Mouse (Mus musculus) effector memory CD4-positive, alpha-beta T cell, adult 5 months (primary cell): ENCODE measurements around the gene Prm3. TPM values are rescaled to one million over a fixed set of nuclear protein-coding genes. Genes with fewer than 3 reads are reported as not detected.

ENCODE experiments used
- polyA plus RNA-seq: library from polyadenylated mRNA; unstranded; fragments of 100-300 nt; shearing (Covaris generic); gene quantifications from one replicate; pipeline ENCODE4 v1.2.1, GENCODE M21; 2017

Prm3 gene
- polyA plus RNA-seq = not detected

DNA sequence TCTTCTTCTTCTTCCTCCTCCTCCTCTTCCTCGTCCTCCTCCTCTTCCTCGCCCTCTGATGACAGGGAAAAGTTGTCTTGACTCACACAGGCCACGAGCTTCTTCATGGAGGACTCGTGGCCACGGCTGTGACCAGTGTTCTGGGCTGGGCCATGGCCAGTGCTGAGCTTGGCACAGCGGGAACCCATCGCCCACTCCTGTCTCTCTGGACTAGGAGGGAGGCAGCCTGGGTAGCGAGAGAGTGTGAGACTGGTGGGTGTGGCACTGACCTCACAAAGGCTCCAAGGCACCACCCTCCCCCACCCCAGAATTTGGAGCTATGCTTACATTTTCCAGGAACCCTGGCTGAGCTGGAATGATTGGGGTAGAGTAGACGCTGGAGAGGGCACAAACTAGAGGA, at the start of gene Prm3:
Prm3 (minus strand) TSS at position 213 of the 400 bp plus-strand sequence.

DNA sequence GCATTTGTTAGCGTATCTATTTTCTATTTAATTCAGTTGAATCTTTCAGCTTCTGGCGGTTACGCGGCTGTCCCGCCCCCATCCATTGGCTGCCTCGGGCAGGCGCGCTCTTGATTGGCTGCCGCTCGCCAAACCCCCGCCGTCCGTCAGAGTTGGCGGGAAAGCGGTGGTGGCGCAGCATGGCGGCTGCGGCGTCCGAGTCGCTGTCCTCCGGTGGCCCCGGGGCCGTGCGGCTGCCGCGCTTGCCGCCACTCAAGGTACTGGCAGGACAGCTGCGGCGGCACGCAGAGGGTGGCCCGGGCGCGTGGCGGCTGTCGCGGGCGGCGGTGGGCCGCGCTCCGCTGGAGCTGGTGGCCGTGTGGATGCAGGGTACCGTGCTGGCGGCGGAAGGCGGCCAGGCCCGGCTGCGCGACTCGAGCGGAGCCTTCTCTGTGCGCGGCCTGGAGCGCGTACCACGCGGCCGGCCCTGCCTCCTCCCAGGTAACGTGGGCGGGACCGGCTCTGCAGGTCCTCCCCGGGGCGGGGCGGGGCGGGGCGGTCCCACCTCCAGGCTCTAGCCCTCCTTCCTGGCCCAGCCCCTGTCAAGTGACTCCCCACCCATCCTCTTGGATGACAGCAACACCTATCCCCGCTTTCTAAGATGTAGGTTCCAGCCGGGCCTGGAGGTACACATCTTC, 44.3 kb upstream of the Prm3 start, which contains the start of gene Rmi2:
Rmi2 (plus strand) TSS at position 149 of the 677 bp plus-strand sequence.

DNA sequence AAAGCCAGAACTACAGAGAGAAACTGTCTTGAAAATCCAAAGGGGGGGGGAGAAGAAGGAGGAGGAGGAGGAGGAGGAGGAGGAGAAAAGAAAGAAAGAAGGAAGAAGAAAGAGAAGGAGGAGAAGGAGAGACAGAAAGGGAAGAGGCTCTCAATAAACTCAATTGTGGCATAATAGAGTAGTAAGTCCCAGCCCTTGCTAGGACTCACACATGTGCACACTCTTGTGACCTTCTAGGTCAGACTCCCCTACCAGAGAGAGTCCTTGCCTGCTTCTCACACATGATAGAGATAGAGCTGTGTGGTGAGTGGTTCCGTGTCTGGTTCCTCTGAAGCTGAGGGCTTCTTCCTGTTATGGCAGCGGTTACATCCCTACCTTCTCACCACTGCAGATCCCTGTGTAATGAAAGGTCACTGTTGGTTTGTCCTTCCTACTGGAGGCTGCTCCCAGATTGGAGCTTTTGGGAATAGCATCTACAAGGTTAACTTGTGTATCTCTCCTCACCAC, 22.2 kb upstream of the Prm3 start, which contains the start of gene Gm11172:
Gm11172 (plus strand) TSS at position 51 of the 507 bp plus-strand sequence.

DNA sequence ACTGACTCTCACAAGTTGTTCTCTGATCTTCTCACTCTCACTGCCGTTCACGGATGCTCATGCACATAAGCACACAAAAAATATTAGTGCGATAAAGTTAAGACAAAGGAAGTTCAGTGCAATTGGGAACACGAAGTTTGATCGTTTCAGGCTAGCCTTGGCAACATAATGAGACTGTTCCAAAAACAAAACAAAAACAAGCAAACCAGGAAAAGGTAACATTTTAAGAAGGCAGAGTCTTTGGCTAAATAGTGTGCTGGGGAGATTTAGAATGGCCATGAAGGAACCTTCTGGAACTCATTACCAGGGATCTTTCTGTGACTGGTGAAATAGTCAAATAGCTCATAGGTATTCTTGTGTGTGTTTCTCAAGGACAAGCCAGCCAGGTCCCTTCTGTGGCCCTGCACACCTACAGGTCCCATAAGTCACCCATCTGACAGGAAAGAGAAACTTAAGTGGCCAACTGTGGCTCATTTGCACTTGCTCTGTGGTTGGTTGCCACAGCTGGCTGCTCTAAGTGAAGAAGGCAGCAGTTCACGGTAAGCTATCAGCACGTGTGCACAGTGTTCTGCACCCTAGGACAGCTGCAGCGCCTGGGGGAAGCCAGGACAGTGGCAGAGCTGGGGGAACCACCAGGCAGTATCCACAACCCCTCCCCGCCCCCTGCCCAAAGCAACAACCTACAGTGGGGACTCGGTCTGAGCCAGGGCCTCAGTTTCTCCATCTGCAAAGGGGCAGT, 15.2 kb upstream of the Prm3 start, which contains the start of gene Prm1:
Prm1 (minus strand) TSS at position 51 of the 739 bp plus-strand sequence.

DNA sequence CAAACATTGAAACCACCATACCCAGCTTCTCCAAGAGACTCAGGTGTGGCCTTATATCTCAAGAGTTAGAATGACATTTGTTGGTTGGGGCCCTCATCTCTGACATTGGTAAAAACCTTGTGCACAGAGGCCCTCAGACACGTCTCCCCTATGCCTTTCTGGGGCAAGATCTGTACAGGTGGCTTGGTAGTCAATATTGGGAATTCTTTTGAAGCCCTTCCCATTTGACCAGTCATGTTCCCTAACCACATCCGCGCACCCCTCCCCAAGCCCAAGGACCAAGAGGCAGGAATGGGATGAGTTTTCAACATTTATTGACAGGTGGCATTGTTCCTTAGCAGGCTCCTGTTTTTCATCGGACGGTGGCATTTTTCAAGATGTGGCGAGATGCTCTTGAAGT, 5.3 kb upstream of the Prm3 start, which contains the start of gene Prm2:
Prm2 (minus strand) TSS at position 101 of the 400 bp plus-strand sequence.

DNA sequence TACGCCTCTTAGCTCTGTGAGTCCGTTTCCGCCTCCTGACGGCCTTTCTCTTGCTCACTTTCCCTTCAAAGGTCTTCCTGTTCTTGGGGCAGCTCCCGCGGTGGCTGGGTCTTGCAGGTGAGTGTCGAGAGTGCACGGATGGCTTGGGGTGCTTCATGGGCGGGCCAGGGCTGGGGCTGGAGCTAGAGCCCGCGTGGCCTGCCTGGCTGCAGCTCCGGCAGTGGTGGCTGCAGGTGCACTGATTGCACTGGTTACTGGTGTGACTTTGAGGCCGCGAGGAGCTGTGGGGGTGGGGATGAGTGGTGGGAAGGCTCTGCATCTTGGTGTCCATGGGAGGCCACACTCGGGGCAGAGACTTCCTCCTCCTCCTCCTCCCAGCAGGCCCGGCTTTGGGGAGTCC, 2.4 kb downstream of the Prm3 start, which contains the start of gene Tnp2:
Tnp2 (minus strand) TSS at position 390 of the 400 bp plus-strand sequence.

DNA sequence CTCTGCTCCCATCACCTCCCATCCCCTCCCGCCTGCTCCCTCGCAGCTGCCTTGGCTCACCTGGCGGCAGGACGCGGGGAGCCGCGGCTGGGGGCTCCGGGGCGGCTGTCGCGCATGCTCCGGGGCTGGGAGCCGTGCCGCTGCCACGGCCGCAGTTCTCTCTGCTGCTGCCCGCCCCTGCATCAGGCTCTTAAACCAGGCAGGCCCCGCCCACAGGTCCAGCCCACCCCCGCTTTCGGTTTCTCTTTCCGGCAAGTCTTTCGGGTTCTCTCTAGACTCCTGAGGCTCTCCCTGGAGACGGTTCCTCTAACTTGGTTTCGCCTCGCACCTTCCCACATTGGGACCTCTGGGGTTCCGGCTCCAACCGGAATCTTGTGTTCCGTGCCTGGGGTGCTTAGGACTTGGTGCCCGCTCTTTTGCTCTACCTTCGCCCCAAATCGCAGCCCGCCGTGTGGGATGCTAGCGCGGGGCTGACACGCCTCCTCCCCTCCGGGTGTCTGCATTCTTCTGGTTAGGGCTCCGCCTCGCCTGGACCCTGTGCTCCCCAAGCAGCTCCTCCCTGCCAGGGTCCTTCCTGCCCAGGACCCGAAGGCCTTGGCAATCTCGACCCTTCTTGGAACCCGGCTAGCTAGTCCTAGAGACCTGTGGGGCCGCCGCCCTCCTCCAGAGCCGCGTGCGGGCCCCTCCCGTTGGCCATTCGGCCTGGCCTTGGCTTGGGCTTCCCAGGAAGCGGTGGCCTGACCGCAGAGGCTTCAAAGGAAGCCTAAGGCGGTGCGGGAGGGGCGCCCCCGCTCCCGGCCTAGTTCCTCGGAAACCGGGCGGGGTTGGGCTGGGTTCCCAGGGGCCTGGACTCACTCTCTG, 5.1 kb downstream of the Prm3 start, which contains the start of gene Socs1:
Socs1 (minus strand) TSS at position 166 of the 861 bp plus-strand sequence.

Other genes with a start within 250 kb of the Prm3 start
- gene Dexi, start 247.9 kb downstream of the Prm3 start, polyA plus RNA-seq = 13.6 TPM
- gene Clec16a, start 245.6 kb downstream of the Prm3 start, polyA plus RNA-seq = 19.5 TPM
- gene Socs1, start 5.4 kb downstream of the Prm3 start, polyA plus RNA-seq = 46.6 TPM
- gene Tnp2, start 2.3 kb downstream of the Prm3 start, polyA plus RNA-seq = 0.95 TPM
- not detected for gene Prm2, start 5.2 kb upstream of the Prm3 start, polyA plus RNA-seq
- 1.1 TPM for gene Prm1, start 14.9 kb upstream of the Prm3 start, polyA plus RNA-seq
- gene Gm11172, start 22.0 kb upstream of the Prm3 start, polyA plus RNA-seq = not detected
- 3.4 TPM for gene Rmi2, start 44.1 kb upstream of the Prm3 start, polyA plus RNA-seq